Mouse (Mus musculus): ENCODE data around the gene Sncb.
A peak's percentile ranks its signal among the peaks of the same experiment; 100 is the strongest.
"Not testable (repeated sequence)": the region's sequence is repeated elsewhere in the genome, so short reads cannot be mapped to it uniquely, and the experiment has no call there.

Sncb gene

GRCm38 (mm10) chr13:54766192-54766768 is at the start of gene Sncb:
Gene Sncb (minus strand): TSS chr13:54766595.
- DNase-seq (ENCODE audit: low read depth, low spot score) = no peak

GRCm38 (mm10) chr13:54813381-54813780 is 47.0 kb upstream of the Sncb start:
- no peak for DNase-seq (ENCODE audit: low read depth, low spot score)

- DNase-seq (ENCODE audit: low read depth, low spot score) = no peak
Measured at GRCm38 (mm10) chr13:54811476-54811875, 45.1 kb upstream of the Sncb start.

GRCm38 (mm10) chr13:54808067-54808466 is 41.7 kb upstream of the Sncb start:
- DNase-seq (ENCODE audit: low read depth, low spot score) = no peak

GRCm38 (mm10) chr13:54806434-54806976 is 40.1 kb upstream of the Sncb start:
- DNase-seq (ENCODE audit: low read depth, low spot score) = no peak

GRCm38 (mm10) chr13:54805134-54805838 is 38.9 kb upstream of the Sncb start:
- no peak for DNase-seq (ENCODE audit: low read depth, low spot score)

GRCm38 (mm10) chr13:54803010-54803409 is 36.6 kb upstream of the Sncb start:
- DNase-seq (ENCODE audit: low read depth, low spot score) = no peak

GRCm38 (mm10) chr13:54800206-54800605 is 33.8 kb upstream of the Sncb start:
- no peak for DNase-seq (ENCODE audit: low read depth, low spot score)

- DNase-seq (ENCODE audit: low read depth, low spot score) = peak; percentile 44
Measured at GRCm38 (mm10) chr13:54799701-54800100, 33.3 kb upstream of the Sncb start.

GRCm38 (mm10) chr13:54798740-54799139 is 32.3 kb upstream of the Sncb start:
- no peak for DNase-seq (ENCODE audit: low read depth, low spot score)

- no peak for DNase-seq (ENCODE audit: low read depth, low spot score)
Measured at GRCm38 (mm10) chr13:54797861-54798643, 31.7 kb upstream of the Sncb start.

GRCm38 (mm10) chr13:54797356-54797755 is 31.0 kb upstream of the Sncb start:
- DNase-seq (ENCODE audit: low read depth, low spot score) = peak; percentile 16

- no peak for DNase-seq (ENCODE audit: low read depth, low spot score)
Measured at GRCm38 (mm10) chr13:54794843-54795242, 28.4 kb upstream of the Sncb start.

GRCm38 (mm10) chr13:54794002-54794577 is 27.7 kb upstream of the Sncb start:
- no peak for DNase-seq (ENCODE audit: low read depth, low spot score)

- no peak for DNase-seq (ENCODE audit: low read depth, low spot score)
Measured at GRCm38 (mm10) chr13:54792259-54793230, 26.1 kb upstream of the Sncb start.

GRCm38 (mm10) chr13:54789561-54790397 is 23.4 kb upstream of the Sncb start:
- DNase-seq (ENCODE audit: low read depth, low spot score) = no peak

- DNase-seq (ENCODE audit: low read depth, low spot score) = peak; percentile 59
Measured at GRCm38 (mm10) chr13:54788740-54789560, 22.6 kb upstream of the Sncb start, which contains the start of gene Tspan17. Gene Tspan17 (plus strand): TSS chr13:54789377.

GRCm38 (mm10) chr13:54787591-54787990 is 21.2 kb upstream of the Sncb start:
- DNase-seq (ENCODE audit: low read depth, low spot score) = not testable (repeated sequence)

- DNase-seq (ENCODE audit: low read depth, low spot score) = no peak
Measured at GRCm38 (mm10) chr13:54783698-54784097, 17.3 kb upstream of the Sncb start, which contains the start of gene Eif4e1b. Gene Eif4e1b (plus strand): TSS chr13:54783998.

All from c-Kit-negative CD71-positive TER-119-positive erythroid progenitor cells, embryonic 14.5 days (primary cell).